Mouse (Mus musculus) heart, embryonic 15.5 days (tissue): Measurements from ENCODE around the gene Arl8b. TPM values are rescaled to one million over a fixed set of nuclear protein-coding genes. Genes with fewer than 3 reads are reported as not detected.
A peak's percentile ranks its signal among the peaks of the same experiment; 100 is the strongest.

Experiments
- ATAC-seq: fragments of 200-750 bp; cut with Nextera tagmentation; replicated peaks from 2 replicates; pipeline ENCODE4 v1.8.0; 2017; ENCODE audit warnings: low read depth, moderate TSS enrichment; ENCODE audit not compliant: insufficient number of reproducible peaks, insufficient read depth, low FRiP score
- H3K27ac ChIP-seq: fragments of 300-500 bp; sonication (generic); 2 replicates; pipeline ENCODE4 v1.5.1; 2015; ENCODE audit warnings: mild to moderate bottlenecking, inconsistent platforms
- H3K27me3 ChIP-seq: fragments of 300-500 bp; sonication (generic); 2 replicates; pipeline ENCODE4 v1.6.1; 2015; ENCODE audit warnings: inconsistent platforms
- H3K36me3 ChIP-seq: fragments of 300-500 bp; sonication (generic); 2 replicates; pipeline ENCODE4 v1.6.1; 2015; ENCODE audit warnings: mild to moderate bottlenecking, inconsistent platforms
- H3K4me1 ChIP-seq: fragments of 300-500 bp; sonication (generic); replicated peaks from 2 replicates; pipeline ENCODE4 v1.6.1; 2015; ENCODE audit warnings: inconsistent platforms
- H3K4me2 ChIP-seq: fragments of 300-500 bp; sonication (generic); 2 replicates; pipeline ENCODE4 v1.6.1; 2015; ENCODE audit warnings: inconsistent platforms, mild to moderate bottlenecking, moderate library complexity
- H3K4me3 ChIP-seq: fragments of 300-500 bp; sonication (generic); 2 replicates; pipeline ENCODE4 v1.5.1; 2015; ENCODE audit warnings: mild to moderate bottlenecking, inconsistent platforms
- H3K9ac ChIP-seq: fragments of 300-500 bp; sonication (generic); 2 replicates; pipeline ENCODE4 v1.6.1; 2015; ENCODE audit warnings: mild to moderate bottlenecking, inconsistent platforms
- H3K9me3 ChIP-seq: fragments of 300-500 bp; sonication (generic); replicated peaks from 2 replicates; pipeline ENCODE4 v1.6.1; 2016; ENCODE audit warnings: inconsistent platforms
- WGBS: fragments of 180-500 bp; shearing (Covaris S2); methylation state at CpG from one replicate; pipeline ENCODE4 v1.1.7; 2015; ENCODE audit warnings: mixed read lengths; 5-methylcytosine and 5-hydroxymethylcytosine counted together
- polyA plus RNA-seq: library from polyadenylated mRNA; unstranded; fragments of >200 nt; fragmentation: Nextera tagmentation; extraction: Ambion mirVana; gene quantifications from 2 replicates; pipeline ENCODE4 v1.2.1, GENCODE M21; 2015

Gene Arl8b
- polyA plus RNA-seq, 1 experiment from 2014 or later: 64.1 TPM

- no peak overlapping the region for H3K27ac ChIP-seq
- H3K4me1 ChIP-seq: 0 out of 2 replicates have a peak, but pooled peaks cover 3% of the 10 kb centered on the region
- ATAC-seq: no peak
- no peak overlapping the region for H3K9ac ChIP-seq
- peaks cover 2% of the 10 kb centered on the region; the same call in 1 of the 2 replicates for H3K36me3 ChIP-seq
- no peak overlapping the region for H3K4me3 ChIP-seq
- 78% methylated on average over 4 of the region's 4 CpGs for WGBS
- H3K27me3 ChIP-seq: no peaks in the 10 kb centered on the region
- no peaks in the 10 kb centered on the region for H3K9me3 ChIP-seq
- H3K4me2 ChIP-seq: no peak overlapping the region
Observed at GRCm38 (mm10) chr6:108837958-108838357, 55.1 kb downstream of the Arl8b start.

- H3K4me3 ChIP-seq: no peak overlapping the region
- no peaks in the 10 kb centered on the region for H3K9me3 ChIP-seq
- peaks cover 14% of the 10 kb centered on the region; the same call in 1 of the 2 replicates for H3K36me3 ChIP-seq
- no peaks in the 10 kb centered on the region for H3K27me3 ChIP-seq
- no peak overlapping the region for H3K4me2 ChIP-seq
- ATAC-seq: no peak
- no peaks in the 10 kb centered on the region for H3K4me1 ChIP-seq
- 76% methylated on average over 4 of the region's 4 CpGs for WGBS
- H3K27ac ChIP-seq: no peak overlapping the region
- H3K9ac ChIP-seq: no peak overlapping the region
Observed at GRCm38 (mm10) chr6:108839432-108839831, 56.5 kb downstream of the Arl8b start.

GRCm38 (mm10) chr6:108840861-108841640, 58.2 kb downstream of the Arl8b start:
- Histone ChIP-seq H3K27me3 (no peaks in the 10 kb centered on the region), H3K9me3 (no peaks in the 10 kb centered on the region), H3K4me2 (no peak overlapping the region), H3K27ac (no peak overlapping the region), H3K9ac (no peak overlapping the region), H3K4me3 (no peak overlapping the region), H3K36me3 (peaks cover 20% of the 10 kb centered on the region; the same call in 1 of the 2 replicates), H3K4me1 (no peaks in the 10 kb centered on the region)
- WGBS: 94% methylated on average over 8 of the region's 8 CpGs
- ATAC-seq: no peak

DNA sequence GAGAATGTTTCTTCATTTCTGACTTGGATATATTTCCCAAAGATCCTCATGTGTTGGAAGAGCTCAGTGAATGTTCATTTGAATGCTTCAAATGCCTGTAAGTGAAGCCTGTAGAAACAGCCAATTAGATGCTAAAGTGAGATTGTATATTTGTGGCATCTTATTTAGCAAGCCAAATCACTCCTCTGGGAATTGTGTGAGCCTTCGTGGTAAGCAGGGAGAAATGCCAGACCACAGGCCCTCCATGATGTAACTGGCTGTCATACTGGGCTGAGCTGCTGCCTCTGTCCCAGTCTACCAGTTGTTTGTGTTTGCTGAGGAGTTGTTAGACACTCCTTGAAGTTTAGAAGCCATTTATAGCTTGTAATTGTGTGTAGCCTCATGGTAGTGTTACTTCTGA, 60.8 kb downstream of the Arl8b start:
- Histone ChIP-seq H3K4me3 (no peak overlapping the region), H3K27me3 (no peaks in the 10 kb centered on the region), H3K27ac (no peak overlapping the region), H3K9ac (no peak overlapping the region), H3K4me1 (no peaks in the 10 kb centered on the region), H3K9me3 (no peaks in the 10 kb centered on the region), H3K36me3 (peaks cover 22% of the 10 kb centered on the region; the same call in 1 of the 2 replicates), H3K4me2 (no peak overlapping the region)
- ATAC-seq: no peak
- 85% methylated on average over 1 of the region's 1 CpGs for WGBS

DNA sequence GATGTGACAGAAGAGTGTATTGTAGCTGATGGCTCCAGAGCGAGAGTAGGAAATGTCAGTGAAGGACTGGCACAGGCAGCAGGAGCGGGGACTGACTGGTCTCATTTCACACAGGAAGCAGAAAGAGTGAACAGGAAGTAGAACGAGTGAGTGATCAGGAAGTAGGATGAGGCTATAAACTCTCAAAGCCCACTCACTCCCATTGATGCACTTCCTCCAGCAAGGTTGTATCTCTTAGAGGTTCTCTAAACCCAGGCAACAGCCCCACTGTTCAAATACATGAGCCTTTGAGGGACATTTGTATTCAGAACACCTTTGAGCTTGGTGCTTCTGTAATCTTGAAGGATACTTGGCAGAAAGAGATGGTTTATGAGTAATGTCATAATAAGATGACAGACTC, 61.2 kb downstream of the Arl8b start:
- Histone ChIP-seq H3K4me3 (no peak overlapping the region), H3K36me3 (peaks cover 25% of the 10 kb centered on the region; the same call in 1 of the 2 replicates), H3K9ac (no peak overlapping the region), H3K9me3 (no peaks in the 10 kb centered on the region), H3K4me2 (no peak overlapping the region), H3K4me1 (no peaks in the 10 kb centered on the region), H3K27me3 (no peaks in the 10 kb centered on the region), H3K27ac (no peak overlapping the region)
- 70% methylated on average over 3 of the region's 3 CpGs for WGBS
- ATAC-seq: no peak

DNA sequence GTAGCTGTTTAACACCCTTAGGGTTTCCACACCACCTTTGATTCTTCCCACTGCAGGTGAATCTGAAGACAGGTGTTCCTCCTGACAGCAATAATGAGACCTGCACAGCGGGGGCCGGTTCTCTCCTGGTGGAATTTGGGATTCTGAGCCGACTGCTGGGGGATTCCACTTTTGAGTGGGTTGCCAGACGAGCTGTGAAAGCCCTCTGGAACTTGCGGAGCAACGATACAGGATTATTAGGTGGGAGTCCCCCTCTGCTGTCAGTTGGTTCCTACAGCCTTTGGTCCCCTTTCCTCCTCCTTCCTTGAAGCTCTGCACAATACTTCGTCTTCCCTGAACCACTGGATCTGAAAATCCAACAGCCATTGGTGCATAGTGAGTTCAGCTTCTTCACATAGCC, 61.9 kb downstream of the Arl8b start:
- WGBS: 87% methylated on average over 7 of the region's 7 CpGs
- no peaks in the 10 kb centered on the region for H3K9me3 ChIP-seq
- peaks cover 29% of the 10 kb centered on the region; the same call in 1 of the 2 replicates for H3K36me3 ChIP-seq
- H3K4me2 ChIP-seq: no peak overlapping the region
- no peaks in the 10 kb centered on the region for H3K27me3 ChIP-seq
- H3K4me1 ChIP-seq: no peaks in the 10 kb centered on the region
- ATAC-seq: no peak
- no peak overlapping the region for H3K9ac ChIP-seq
- no peak overlapping the region for H3K4me3 ChIP-seq
- no peak overlapping the region for H3K27ac ChIP-seq

DNA sequence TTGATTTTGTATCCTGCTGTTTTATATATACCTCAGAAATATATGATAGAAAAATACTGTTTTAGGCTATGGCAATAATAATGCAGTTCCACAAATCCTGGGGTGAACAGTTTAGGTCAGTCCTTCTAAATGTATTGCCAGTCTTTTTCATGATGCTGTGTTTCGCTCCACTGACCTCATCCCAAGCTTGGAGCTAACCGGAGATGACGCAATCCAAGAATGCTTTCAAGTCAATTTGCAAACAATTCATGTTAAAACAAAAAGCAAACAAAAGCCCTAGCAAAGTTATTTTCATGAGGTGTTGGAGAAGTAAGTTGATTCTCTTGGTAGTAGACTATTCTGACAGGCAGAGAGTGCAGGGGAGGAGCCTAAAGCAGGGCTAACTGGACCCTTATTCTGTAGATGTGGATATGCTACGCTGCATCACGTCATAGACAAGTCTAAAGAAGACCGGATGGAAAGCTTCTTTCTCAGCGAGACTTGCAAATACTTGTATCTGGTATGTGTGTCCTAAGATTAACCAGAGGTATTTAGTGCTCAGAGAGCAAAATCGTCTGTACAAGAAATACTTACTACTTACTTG, 69.3 kb downstream of the Arl8b start:
- ATAC-seq: no peak
- H3K9ac ChIP-seq: no peak overlapping the region
- no peak overlapping the region for H3K4me2 ChIP-seq
- no peaks in the 10 kb centered on the region for H3K9me3 ChIP-seq
- no peaks in the 10 kb centered on the region for H3K27me3 ChIP-seq
- 86% methylated on average over 8 of the region's 8 CpGs for WGBS
- peaks cover 55% of the 10 kb centered on the region for H3K36me3 ChIP-seq
- H3K4me3 ChIP-seq: no peak overlapping the region
- H3K27ac ChIP-seq: no peak overlapping the region
- no peaks in the 10 kb centered on the region for H3K4me1 ChIP-seq

- no peaks in the 10 kb centered on the region for H3K9me3 ChIP-seq
- H3K4me2 ChIP-seq: no peak overlapping the region
- no peak overlapping the region for H3K4me3 ChIP-seq
- H3K4me1 ChIP-seq: no peaks in the 10 kb centered on the region
- WGBS: 79% methylated on average over 5 of the region's 5 CpGs
- peaks cover 55% of the 10 kb centered on the region for H3K36me3 ChIP-seq
- H3K9ac ChIP-seq: no peak overlapping the region
- ATAC-seq: no peak
- H3K27ac ChIP-seq: no peak overlapping the region
- no peaks in the 10 kb centered on the region for H3K27me3 ChIP-seq
Observed at GRCm38 (mm10) chr6:108852986-108853385, 70.1 kb downstream of the Arl8b start.

GRCm38 (mm10) chr6:108858583-108858982, 75.7 kb downstream of the Arl8b start:
- Histone ChIP-seq H3K4me3 (no peak overlapping the region), H3K36me3 (peaks cover 21% of the 10 kb centered on the region), H3K9ac (no peak overlapping the region), H3K4me2 (no peak overlapping the region), H3K4me1 (no peaks in the 10 kb centered on the region), H3K27ac (no peak overlapping the region), H3K9me3 (peaks cover 7% of the 10 kb centered on the region; the same call in 1 of the 2 replicates), H3K27me3 (no peaks in the 10 kb centered on the region)
- ATAC-seq: no peak
- whole genome bisulfite sequencing: 91% methylated on average over 9 of the region's 9 CpGs

DNA sequence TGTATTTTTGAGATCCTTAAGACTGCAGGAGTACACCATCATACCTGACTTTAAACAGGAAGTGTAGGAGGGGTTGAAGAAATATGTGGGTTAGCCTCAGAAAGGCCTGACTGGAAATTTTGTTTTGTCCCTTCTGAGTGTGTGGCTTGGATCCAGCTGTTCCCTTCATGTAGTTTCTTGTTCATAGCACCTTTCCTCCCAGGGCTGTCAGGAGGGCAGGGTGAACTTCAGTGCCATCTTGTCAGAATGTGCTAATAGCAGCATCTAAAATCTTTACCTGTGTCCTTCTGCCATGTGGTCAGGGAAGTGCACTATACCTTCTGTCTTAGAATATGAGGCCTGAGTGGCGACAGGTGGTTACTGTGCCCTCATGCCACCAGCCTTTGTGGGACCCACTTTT, 78.3 kb downstream of the Arl8b start:
- no peak overlapping the region for H3K9ac ChIP-seq
- peaks cover 7% of the 10 kb centered on the region; the same call in 1 of the 2 replicates for H3K9me3 ChIP-seq
- no peaks in the 10 kb centered on the region; the same call in 1 of the 2 replicates for H3K36me3 ChIP-seq
- H3K4me1 ChIP-seq: no peaks in the 10 kb centered on the region
- no peak overlapping the region for H3K4me2 ChIP-seq
- H3K27me3 ChIP-seq: no peaks in the 10 kb centered on the region
- WGBS: 89% methylated on average over 1 of the region's 1 CpGs
- H3K4me3 ChIP-seq: no peak overlapping the region
- no peak overlapping the region for H3K27ac ChIP-seq
- no peak for ATAC-seq

DNA sequence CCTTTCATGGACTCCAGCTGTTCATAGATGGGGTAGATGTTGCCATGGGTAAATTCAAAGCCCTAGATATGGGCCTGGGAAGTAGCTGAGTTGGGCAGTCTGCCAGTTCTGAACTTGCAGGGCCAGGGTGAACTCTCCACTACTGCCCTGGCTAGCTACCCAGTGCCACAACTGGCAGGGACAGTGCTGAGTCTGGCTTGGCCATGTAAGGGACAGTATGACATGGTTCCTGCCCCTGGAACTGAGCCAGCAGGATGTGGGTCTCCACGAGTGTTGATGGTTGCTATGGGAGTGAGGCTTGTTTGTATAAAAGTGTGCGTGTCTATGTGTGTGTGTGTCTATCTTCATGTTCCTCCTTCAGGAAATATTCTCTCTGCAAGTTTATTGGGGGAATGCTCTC, 79.6 kb downstream of the Arl8b start:
- H3K4me1 ChIP-seq: no peaks in the 10 kb centered on the region
- ATAC-seq: peak; percentile 21; the same call in 1 of the 2 replicates
- WGBS: 57% methylated on average over 2 of the region's 2 CpGs

More for the DNA sequence above, 79.6 kb downstream of the Arl8b start:
- Histone ChIP-seq H3K9me3 (peaks cover 7% of the 10 kb centered on the region; the same call in 1 of the 2 replicates), H3K4me2 (no peak overlapping the region), H3K9ac (no peak overlapping the region), H3K36me3 (no peaks in the 10 kb centered on the region; the same call in 1 of the 2 replicates), H3K27ac (no peak overlapping the region), H3K27me3 (no peaks in the 10 kb centered on the region), H3K4me3 (no peak overlapping the region)
